Mouse (Mus musculus) frontal cortex, postnatal 25 days (tissue): ENCODE data around the gene Mrpl49.

Experiments
- DNase-seq, 2 experiments: peaks; one replicate each; pipeline ENCODE4 v3.0.0; 2022; ENCODE audit warnings: low spot score in 2 of 2

Mrpl49 gene

DNA sequence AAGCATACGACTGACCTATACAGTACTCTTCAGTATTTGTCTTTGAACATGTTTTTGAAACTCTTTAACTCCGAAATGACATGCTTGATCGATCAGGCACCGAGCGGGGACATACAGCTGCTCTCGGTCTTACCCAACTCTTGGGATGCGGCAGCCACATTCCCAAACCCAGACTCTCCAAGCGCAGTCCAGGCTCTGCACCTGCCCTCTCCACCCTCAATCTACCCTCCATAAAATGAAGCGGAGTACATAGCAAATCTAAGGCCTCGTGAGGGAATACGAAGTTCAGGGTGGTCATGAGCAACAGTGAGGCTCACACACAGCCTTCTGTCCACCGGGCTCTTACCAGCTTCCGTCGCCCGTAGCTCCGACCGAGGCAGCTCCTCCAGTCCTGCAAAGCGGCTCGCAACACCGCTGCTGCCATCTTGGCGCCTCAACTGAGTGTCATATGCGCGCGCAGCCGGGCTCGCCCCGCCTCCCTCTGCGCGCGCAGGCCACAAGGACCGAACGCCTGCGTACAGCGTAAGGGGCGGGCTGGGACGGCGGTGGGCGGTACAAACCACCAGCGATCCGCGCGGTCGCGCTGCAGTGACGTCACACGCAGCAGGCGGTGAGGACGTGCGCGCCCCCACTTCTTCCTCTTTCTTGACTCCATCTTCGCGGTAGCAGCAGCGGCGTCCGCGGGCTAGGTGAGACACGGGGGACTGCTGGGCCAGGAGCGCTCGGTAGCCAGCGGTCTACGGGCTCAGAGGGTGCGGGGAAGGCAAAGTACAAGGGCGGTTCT is at the start of gene Mrpl49, which contains the start of gene Fau:
Gene Mrpl49, minus strand, starts transcription at position 473 of the 784 bp plus-strand sequence.
Gene Fau, plus strand, starts transcription at position 532 of the 784 bp plus-strand sequence.
- DNase-seq = peak; percentile 95 to 98

DNA sequence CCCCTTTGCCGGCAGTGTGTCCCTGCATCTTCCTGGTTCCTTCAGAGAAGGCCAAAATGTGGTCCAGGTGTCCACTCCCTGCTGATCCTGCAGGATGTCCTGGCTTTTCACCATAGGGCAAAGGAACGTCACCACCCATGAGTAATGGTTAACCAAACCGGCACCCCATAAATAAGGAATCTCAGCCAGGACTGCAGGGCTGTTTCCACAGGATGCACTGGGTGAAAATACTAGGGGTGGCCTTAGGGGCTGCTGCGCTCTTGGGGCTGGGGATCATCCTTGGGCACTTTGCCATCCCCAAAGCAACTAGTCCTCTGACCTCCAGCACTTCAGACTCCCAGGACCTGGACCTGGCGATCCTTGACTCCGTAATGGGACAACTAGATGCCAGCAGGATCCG is 48.0 kb upstream of the Mrpl49 start, which contains the start of gene Naaladl1:
Gene Naaladl1, plus strand, starts transcription at position 197 of the 400 bp plus-strand sequence.
- no peak for DNase-seq

DNA sequence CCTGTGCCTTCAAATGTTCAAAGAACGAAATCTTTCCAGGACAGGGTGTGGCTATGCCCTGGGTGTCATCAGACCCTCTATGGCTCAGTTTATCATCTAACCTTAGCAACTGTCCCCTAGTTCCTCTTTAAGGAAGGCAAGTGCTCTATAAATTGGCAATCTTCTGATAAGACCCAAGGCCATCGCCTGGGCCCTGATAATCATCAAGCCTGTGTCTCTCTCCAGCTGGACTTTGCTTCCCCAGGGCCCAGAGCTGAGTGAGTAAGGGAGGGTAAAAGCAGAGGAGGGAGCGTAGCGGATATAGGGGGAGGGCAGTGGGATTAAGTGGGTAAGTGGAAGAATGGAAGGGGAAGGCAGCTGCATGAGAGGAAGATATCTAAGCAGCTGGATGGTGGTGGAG is 46.9 kb upstream of the Mrpl49 start:
- no peak for DNase-seq

DNA sequence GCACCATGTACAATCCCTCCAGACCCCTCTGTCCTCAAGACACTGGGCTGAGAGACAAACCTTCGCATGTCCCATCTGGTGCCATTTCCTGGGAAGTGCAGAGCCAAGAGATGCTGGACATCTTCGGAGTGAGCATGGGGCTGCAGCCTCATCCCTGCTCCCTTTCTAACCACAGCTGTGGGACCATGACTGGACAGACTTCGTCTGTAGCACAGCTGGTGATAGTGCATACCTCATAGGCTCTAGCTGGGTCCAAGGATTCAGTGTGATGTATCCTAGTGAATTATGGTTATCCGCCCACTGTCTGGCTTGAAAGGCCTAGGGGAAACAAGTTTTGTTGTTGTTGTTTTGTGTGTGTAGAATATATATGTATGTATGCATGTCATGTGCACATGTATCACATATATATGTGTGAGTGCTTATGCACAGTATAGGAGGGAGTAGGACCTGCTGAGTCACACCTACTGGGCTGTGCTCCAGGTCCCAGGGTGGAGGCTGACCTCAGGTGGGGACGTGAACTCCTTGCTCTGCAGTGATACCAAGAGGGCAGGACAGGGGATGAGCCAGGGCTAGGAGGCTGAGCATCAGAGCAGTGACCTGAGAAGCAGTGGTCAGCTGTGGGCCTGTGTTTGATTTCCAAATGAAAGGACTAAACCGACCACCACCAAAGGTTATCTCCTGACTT is 44.7 kb upstream of the Mrpl49 start:
- no peak for DNase-seq

DNA sequence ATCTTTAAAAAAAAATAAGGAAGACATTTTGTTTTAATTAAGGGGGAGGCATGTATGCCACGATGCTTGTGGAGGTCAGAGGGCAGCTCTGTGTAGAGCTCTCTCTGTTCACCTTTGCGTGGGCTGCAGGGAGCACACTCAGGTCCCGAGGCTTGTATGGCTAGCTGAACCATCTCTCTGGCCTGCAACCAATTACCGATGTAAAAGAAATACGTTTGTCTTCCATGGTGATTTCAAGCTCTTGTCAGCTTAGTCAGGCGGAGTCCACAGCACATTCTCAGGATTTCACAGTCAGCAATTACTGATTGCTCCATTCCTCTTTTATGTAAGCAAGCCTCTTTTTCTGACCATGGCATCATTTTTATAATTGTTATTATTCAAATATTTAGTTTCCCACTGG is 43.6 kb upstream of the Mrpl49 start:
- DNase-seq = no peak

DNA sequence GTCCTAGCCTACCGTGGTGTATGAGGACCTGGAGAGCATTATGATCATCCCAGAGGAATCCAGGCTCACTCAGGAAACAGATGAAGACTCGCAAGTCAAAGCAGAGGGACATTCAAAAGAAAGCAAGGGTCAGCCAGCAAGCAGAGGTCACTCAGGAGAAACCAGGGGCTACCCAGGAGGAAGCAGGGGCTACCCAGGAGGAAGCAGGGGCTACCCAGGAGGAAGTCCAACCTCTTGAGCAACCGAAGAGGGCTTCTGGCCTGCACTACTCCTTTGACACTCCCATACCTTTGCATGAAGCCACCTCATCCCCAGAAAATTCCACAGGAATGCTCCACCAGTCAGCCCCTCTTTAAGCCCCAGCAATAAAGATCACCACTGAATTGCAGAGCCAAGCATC is 40.3 kb upstream of the Mrpl49 start:
- DNase-seq = no peak

DNA sequence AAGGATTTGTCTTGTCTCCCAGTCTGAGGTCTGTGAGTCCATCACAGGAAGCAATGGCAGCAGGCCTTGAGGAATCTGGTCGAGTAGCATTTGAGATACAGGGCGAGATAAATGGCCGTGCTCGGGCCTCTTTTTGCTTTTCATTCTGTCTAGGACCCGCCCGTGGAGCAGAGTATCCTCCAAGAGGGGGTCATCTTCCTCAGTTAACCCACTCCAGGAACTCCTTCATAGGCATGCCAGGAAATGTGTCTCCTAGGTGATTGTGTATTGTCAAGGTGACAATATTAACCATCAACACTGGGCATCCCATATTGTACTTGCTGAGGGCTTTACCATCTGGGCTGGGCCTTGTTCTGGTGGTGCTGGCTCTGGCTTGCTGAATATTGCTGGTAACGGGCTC is 36.5 kb upstream of the Mrpl49 start, which contains the start of gene AC131692.1:
Gene AC131692.1, plus strand, starts transcription at position 301 of the 400 bp plus-strand sequence.
- DNase-seq = no peak

DNA sequence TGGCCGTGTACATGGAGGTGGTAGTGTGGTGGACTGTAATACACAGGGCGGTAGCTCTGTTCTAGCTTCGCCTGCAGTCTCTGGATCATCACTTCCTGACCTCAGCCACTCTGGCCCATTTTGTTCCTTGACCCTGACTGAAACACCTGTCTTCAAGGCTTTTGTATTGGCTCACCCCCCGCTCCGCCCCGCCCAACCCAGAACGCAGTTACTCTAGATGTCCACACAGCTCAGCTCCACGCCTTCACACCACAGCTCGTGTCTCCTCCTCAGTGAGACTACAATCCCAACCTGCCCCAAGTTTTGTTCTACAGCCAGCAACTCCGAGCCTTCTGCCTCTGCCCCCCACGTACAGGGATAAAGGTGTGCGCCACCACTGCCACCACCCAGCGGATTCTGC is 31.3 kb upstream of the Mrpl49 start:
- DNase-seq = no peak

DNA sequence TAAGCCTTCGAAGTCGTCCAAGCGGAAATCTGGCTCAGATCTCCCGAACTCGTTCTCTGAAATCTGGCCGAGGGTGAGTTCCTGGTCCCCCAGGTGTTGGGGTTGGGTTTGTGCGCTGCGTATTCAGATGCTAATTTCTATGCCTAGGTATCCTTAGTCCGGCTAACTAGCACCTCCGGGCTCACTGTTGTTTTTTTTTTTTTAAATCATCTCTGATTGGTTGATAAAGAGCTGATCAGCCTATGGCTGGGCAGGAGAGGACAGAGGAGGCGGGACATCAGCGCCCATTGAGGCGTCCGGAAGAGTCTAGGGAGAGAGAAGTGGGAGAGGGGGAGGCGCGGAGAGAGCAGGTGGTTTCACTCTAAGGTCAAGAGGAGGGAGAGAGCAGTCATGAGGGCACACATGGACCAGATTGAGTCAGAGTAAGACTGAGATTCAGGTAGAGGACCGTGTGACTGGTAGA is 27.9 kb upstream of the Mrpl49 start:
- DNase-seq = no peak

DNA sequence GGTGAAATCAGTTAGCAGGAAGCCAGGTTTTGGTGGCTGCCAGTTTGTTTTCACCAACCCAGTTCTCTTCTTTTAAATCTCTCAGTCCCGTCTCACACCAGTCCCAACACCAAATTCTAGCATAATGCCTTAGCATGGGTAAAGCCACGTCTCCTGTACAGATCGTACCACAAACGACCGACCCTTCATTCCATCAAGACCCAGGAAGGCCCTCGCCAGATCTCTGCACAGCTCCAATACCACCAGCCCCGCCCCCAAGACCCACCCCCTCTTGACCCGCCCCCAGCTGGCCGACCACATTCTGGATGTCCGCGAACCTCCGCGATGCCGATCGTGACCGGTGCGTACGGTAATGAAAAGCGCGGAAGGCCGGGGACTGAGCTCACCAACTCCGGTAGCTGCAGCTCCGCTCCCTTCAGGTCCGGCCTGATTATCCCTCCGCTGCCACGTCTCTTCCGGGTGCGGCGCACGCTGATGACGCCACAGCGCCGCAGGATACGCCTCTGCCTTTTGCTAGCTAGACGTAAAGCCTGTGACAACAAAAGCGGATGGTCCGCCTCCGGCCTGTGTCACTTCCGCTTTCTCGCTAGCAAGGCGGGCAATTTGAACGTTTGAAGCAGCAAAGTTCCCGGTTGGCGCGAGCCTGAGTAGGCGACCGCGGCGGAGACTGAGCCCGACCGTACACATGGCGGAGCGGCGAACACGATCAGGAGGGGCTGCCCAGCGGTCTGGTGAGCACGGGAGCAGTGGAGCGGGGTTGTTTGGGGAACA is 27.1 kb upstream of the Mrpl49 start, which contains the start of the genes Zfpl1 and Cdca5:
Gene Zfpl1, minus strand, starts transcription at position 479 of the 771 bp plus-strand sequence.
Gene Cdca5, plus strand, starts transcription at position 506 of the 771 bp plus-strand sequence.
- peak; percentile 92 to 93 for DNase-seq

DNA sequence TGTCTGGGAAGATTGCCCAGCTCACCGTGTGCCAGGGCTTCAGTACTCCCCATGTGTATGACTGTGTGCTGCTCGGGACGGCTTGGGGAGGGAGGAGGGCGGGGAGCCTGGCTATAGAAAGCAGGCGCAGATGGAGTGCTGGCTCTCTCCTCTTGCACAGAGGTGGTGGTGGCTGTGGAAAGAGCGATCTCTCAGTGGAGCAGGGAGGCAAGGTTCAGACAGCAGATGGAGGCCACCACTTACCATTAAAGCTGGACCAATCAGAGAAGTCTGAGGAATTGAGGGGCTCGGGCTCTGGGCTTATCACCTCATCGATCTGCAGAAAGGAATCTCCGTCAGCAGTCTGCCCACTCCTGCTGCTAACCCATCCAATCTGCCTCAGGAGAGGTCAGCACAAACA is 24.6 kb upstream of the Mrpl49 start, which contains the start of gene Gm28374:
Gene Gm28374, minus strand, starts transcription at position 101 of the 400 bp plus-strand sequence.
- DNase-seq = no peak

DNA sequence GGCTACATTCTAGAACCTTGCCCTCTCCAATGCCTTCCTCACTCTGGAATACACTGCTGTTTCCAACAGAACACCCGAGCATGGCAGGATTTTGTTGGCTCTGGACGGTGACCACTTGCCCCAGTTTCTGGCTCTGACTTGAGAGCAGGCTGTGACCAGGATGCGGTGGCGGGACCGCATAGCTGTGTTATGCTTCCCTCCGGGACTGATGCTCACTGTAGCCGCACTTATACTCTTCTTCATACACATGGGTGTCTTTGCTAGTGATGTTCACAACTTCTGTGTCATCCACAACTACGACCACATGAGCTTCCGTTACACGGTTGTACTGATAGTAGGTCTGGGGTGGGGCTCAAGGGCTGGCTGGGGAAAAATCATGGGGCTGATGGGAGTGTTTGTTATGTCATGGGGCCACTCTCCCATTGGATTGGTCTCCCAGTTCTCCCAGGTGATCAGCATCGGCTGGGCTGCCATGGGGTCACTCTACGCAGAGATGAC is 22.4 kb upstream of the Mrpl49 start, which contains the start of gene Tmem262:
Gene Tmem262, plus strand, starts transcription at position 51 of the 498 bp plus-strand sequence.
- no peak for DNase-seq

DNA sequence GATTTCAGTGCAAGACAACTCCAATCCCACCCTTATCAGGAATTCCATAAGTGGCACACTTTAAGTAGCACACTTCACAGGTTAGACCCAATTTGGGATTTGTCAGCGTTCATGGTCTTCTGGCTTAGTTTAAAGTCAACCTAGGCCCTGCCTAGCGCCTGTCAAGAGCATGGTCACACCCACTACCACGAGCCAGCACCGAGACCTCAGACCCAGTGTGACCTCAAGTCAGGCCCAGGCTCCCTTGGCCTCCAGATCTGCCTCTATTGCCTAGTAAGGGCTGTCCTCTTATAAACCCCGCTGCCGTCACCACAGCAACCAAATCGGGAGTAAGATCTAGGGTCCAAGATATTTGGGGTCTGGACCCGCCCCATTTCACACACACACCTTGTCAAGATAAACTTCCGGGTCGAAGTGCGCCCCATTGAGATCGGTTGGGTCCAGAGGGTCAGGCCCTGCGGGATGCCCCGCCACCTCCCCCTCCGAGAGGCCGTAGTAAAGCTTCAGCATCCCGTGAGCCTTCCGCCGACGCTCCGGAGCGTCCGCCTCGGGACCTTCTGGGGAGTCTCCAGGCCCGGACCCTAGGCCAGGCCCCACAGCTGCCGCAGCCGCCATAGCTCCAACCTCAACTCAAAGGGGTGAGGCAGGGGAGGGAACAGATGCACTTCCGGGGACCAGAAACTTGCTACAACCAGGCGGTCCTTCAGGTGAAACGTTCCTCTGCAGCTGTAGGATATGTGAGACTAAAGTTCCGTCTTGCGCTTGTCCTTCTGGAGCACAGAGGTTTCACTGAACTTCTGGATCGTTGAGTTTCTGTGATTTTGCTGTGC is 19.2 kb upstream of the Mrpl49 start, which contains the start of gene Vps51:
Gene Vps51, minus strand, starts transcription at position 668 of the 830 bp plus-strand sequence.
- DNase-seq = peak; percentile 73 to 85

DNA sequence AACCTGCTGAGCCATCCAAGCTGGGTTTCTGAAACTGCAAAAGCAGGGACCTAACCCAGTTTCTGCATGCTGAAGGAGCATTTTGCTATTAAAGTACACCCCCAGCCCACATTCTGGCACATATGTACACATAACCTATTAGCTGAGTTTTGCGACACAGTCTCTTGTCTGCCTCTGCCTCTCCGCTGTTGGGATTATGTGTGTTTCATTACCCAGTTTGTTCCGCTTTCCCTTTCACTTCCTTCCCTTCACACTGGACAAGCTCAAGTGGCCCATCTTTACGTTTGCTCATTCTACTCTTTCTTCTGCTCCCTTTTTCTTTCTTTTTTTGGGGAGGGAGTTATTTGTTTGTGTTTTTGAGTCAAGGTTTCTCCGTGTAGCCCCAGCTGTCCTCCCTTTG is 16.3 kb upstream of the Mrpl49 start:
- DNase-seq = no peak

DNA sequence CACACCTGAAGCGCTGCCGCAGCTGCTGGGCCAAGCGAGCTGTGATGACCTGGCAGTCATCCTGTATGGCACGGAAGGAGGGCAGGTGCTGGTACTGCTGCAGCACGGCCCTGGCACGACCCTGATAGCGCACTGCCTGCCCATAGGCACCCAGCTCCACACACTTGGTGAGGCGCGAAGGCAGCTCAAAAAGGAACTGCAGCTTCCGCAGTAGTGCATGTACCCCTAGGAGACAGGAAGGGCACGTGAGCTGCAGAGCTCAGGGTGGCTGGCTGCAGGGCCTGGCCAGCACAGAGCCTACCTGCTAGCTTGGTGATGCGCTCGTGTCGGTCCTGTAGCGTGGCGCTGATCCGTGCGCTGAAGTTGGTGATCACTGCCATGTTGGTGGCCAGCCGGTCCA is 13.7 kb upstream of the Mrpl49 start:
- no peak for DNase-seq

DNA sequence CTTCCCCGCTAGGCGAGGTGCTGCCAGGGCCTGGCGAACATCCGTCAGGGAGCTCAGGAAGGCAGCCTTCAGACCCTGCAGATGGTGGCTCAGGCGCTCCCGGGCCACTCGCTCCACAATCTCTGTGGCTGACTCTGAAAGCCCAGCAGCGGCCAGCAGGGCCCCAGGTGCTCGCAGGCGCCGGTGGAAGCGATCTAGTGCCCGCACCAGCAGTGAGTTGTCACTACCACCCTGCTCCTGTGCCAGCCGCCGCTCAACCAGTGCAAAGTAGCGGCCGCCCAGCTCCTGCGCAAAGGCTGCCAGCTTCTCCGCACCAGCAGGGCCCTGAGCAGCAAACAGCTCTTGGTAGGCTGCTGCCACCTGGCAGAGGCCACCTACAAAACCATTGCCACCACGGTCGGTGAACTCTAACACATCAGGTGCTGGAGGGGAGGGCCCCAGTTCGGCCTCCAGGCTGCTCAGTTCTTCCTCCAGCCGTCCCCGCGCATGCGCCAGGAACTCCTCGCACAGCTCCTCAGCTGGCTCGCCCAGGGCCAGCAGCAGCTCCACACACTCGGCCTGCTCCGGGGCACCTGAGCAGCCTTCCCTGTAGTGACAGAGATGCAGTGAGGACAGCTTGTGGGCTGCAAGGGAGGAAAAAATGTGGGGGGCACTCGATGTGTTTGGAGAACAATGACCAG is 13.1 kb upstream of the Mrpl49 start:
- DNase-seq = no peak

DNA sequence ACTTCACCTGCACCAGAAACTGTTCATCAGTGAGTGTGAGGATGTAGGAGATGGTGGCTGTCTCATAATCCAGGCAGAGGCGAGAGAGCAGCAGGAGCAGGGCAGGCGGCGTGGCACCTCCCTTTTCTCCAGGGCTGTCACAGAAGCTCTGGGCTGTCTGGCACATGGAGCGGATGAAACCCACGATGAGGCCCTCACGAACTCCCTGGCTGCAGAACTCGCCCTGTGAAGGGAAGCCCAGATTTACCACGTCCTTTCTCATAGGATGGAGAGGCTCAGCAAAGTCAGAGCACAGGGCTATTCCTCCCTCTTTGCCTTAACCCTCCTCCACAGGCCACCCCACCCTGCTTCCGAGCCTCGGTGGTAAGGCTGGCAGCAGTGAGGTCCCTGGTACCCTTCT is 12.3 kb upstream of the Mrpl49 start:
- no peak for DNase-seq

DNA sequence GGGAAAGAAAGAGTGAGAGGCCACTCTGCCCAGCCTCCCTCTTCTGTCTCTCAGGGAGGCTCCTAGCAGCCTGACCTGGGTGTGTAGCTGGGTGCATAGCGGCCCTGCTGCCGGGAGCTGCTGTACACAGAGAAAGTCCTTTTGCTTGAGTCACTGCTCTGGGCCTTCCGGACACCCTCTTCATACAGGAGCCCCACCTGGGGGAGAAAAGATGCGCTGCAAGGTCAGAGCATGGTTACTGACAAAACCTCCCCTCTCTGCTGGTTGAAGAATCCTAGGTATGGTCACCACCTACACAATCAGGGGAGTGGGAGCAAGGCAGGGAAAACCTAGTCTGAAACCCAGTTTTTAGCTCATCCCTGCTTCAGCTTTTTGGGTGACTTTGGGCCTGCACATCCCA is 11.4 kb upstream of the Mrpl49 start:
- DNase-seq = no peak

DNA sequence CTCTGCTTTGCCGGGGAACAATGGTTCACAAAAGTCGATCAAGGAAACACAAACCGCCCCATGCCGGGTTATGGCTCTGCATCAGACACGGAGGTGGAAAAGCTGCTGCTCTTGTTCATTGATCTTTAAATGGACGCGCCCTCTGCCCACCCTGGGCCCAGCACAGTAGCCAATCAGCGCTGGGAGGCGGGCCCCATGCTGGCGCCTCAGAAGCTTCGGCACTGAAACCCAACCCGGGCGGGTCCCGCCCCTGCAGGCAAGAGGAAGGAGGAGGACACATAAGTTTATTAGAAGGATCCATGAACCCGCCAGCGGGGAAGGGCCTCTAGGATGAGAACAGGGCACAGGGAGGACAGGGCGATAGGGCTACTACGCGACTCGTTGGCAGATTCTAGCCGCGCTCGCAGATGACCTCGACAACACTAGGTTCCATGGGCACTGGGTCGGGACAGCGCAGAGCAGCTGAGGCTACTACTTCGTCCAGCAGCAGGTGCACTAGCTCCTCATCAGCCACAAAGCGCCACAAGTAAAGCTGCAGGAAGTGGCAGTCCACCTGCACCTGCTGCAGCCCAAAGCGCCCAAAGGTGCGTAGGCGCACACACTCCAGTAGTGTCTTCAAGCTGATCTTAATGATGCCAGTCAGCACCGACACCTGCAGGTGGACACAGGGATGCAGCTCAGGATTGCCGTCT is 10.3 kb upstream of the Mrpl49 start, which contains the start of gene Tm7sf2:
Gene Tm7sf2, minus strand, starts transcription at position 650 of the 692 bp plus-strand sequence.
- DNase-seq = peak; percentile 69 to 77
